Mouse (Mus musculus) stomach, embryonic 14.5 days (tissue): ENCODE data around the gene Vps45. TPM values are rescaled to one million over a fixed set of nuclear protein-coding genes. Genes with fewer than 3 reads are reported as not detected.

ENCODE experiments used
- ATAC-seq: fragments of 200-750 bp; cut with Nextera tagmentation; 2 replicates; pipeline ENCODE4 v1.8.0; 2017; ENCODE audit warnings: low read depth, moderate TSS enrichment; ENCODE audit not compliant: insufficient number of reproducible peaks, insufficient read depth, low FRiP score
- H3K27ac ChIP-seq: fragments of 300-500 bp; sonication (generic); 2 replicates; pipeline ENCODE4 v1.5.1; 2014; ENCODE audit warnings: mild to moderate bottlenecking, low read length, moderate library complexity, mixed read lengths
- H3K27me3 ChIP-seq: fragments of 300-500 bp; sonication (generic); 2 replicates; pipeline ENCODE4 v1.6.1; 2014; ENCODE audit warnings: low read length, control low read depth, mixed read lengths; ENCODE audit not compliant: control insufficient read depth, insufficient read depth
- H3K36me3 ChIP-seq: fragments of 300-500 bp; sonication (generic); 2 replicates; pipeline ENCODE4 v1.6.1; 2014; ENCODE audit warnings: mild to moderate bottlenecking, control low read depth, low read length, moderate library complexity, mixed read lengths; ENCODE audit not compliant: control insufficient read depth, insufficient read depth
- H3K4me1 ChIP-seq: fragments of 300-500 bp; sonication (generic); 2 replicates; pipeline ENCODE4 v1.6.1; 2014; ENCODE audit warnings: low read length, control low read depth, mixed read lengths; ENCODE audit not compliant: control insufficient read depth, insufficient read depth
- H3K4me2 ChIP-seq: fragments of 300-500 bp; sonication (generic); replicated peaks from 2 replicates; pipeline ENCODE4 v1.6.1; 2014; ENCODE audit warnings: low read depth, low read length, control low read depth
- H3K4me3 ChIP-seq: fragments of 300-500 bp; sonication (generic); 2 replicates; pipeline ENCODE4 v1.5.1; 2014; ENCODE audit warnings: low read depth, low read length, control low read depth
- H3K9ac ChIP-seq: fragments of 300-500 bp; sonication (generic); replicated peaks from 2 replicates; pipeline ENCODE4 v1.6.1; 2014; ENCODE audit warnings: low read depth, mild to moderate bottlenecking, control low read depth, low read length, moderate library complexity, mixed read lengths
- H3K9me3 ChIP-seq: fragments of 300-500 bp; sonication (generic); 2 replicates; pipeline ENCODE4 v1.6.1; 2016; ENCODE audit warnings: low read depth, low read length, control low read depth; ENCODE audit not compliant: control insufficient read depth
- WGBS: fragments of 180-500 bp; shearing (Covaris S2); extraction: QIAGEN DNeasy Blood & Tissue Kit; methylation state at CpG from one replicate; pipeline ENCODE4 v1.1.7; 2014; 5-methylcytosine and 5-hydroxymethylcytosine counted together
- polyA plus RNA-seq: library from polyadenylated mRNA; unstranded; fragments of >200 nt; fragmentation: Nextera tagmentation; extraction: Ambion mirVana; gene quantifications from 2 replicates; pipeline ENCODE4 v1.2.1, GENCODE M21; 2014

The Vps45 gene
- polyA plus RNA-seq, 1 experiment from 2014 or later: 22.5 TPM

DNA sequence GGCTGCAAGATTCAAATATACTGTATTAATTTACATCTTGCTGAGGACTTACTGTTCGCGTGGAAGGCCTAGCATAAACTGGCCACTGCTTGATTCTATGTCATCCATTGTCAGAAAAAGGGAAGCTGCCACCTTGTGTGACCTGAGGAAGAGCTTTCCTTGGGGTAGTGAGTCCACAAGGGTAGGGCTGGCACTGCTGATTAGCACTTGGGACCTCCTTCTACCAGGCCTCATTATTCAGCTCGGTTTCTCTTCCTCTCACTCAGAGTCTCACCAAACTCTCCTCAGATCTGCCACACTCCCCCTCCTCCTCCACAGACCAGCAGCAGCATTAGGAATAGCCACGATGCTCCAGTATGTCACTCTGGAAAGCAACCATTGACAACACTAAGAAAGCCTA is 39.9 kb upstream of the Vps45 start:
- 63% methylated on average over 4 of the region's 4 CpGs for WGBS
- H3K9me3 ChIP-seq: no peaks in the 10 kb centered on the region
- H3K27me3 ChIP-seq: no peaks in the 10 kb centered on the region
- no peaks in the 10 kb centered on the region for H3K36me3 ChIP-seq
- H3K4me1 ChIP-seq: peaks cover 5% of the 10 kb centered on the region; the same call in 1 of the 2 replicates
- ATAC-seq: no peak
- H3K4me2 ChIP-seq: no peak overlapping the region
- H3K27ac ChIP-seq: no peak overlapping the region
- no peak overlapping the region for H3K9ac ChIP-seq
- H3K4me3 ChIP-seq: no peak overlapping the region

DNA sequence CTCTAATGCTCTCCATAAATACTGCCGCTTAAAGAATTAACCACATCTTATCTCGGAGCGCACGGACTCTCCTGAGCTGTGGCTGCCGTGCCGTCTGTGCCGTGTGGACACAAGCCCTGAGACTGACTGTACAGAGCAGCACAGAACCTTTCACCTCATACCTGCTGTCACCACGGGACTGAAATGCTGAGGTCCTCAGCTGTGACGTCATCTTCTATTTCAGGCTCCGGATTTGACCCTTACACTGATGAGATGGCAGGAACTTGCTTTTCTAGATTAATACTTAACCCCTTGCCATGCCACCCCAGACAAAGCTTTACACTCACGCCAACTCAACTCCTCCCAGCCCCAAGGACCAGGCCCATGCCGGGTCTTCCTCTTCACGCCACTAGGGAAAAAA is 35.9 kb upstream of the Vps45 start:
- ATAC-seq: peak; percentile 87
- Histone ChIP-seq H3K4me2 (no peak overlapping the region), H3K9me3 (no peaks in the 10 kb centered on the region), H3K36me3 (no peaks in the 10 kb centered on the region), H3K4me3 (no peak overlapping the region), H3K9ac (no peak overlapping the region), H3K27ac (no peak overlapping the region), H3K27me3 (no peaks in the 10 kb centered on the region), H3K4me1 (no peaks in the 10 kb centered on the region)
- 69% methylated on average over 13 of the region's 13 CpGs for WGBS

DNA sequence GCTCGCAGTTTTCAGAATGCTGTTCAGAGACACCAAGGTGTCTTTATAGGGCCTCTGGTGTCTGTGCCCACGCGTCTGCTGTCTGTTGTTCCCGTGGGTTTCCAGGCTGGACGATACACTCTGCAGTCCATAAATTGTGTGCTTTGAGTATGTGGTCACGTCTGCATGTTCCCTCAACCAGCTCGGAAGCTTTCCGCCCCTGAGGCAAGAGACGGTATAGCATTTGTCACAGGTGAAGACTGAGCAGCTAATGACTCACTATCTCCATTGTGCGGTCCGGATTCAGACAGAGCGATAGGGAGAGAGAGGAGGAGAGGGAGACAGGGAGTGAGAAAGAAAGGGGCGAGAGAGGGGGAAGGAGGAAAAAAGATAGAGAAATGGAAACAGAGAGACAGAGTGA is 35.2 kb upstream of the Vps45 start:
- no peaks in the 10 kb centered on the region for H3K9me3 ChIP-seq
- H3K9ac ChIP-seq: no peak overlapping the region
- H3K4me2 ChIP-seq: no peak overlapping the region
- H3K27ac ChIP-seq: no peak overlapping the region
- H3K4me3 ChIP-seq: no peak overlapping the region
- H3K4me1 ChIP-seq: no peaks in the 10 kb centered on the region
- H3K27me3 ChIP-seq: no peaks in the 10 kb centered on the region
- no peaks in the 10 kb centered on the region for H3K36me3 ChIP-seq
- 58% methylated on average over 13 of the region's 13 CpGs for WGBS
- no peak for ATAC-seq

DNA sequence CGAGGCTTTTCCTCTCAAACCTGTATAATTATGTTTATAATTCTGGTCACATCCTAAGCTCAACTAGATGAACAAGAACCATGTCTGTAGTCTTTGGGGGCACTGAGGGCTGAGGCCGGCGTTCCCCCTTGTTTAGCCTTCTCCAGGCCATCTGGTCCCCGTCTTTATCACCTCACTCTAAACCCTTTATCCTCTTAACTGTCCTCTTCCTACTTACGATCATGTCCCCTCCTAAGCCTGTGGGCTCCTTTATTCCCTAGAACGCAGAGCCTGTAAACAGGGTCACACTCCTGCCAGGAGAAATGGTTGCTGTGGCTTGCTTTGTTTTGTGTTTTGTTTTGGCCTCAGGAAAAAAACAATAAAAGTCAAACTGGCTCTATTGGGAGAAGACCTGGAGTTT is 33.7 kb upstream of the Vps45 start:
- Histone ChIP-seq H3K4me1 (no peaks in the 10 kb centered on the region), H3K4me2 (no peak overlapping the region), H3K27me3 (no peaks in the 10 kb centered on the region), H3K9ac (no peak overlapping the region), H3K36me3 (no peaks in the 10 kb centered on the region), H3K9me3 (no peaks in the 10 kb centered on the region), H3K4me3 (no peak overlapping the region), H3K27ac (no peak overlapping the region)
- ATAC-seq: no peak
- 67% methylated on average over 6 of the region's 6 CpGs for WGBS

DNA sequence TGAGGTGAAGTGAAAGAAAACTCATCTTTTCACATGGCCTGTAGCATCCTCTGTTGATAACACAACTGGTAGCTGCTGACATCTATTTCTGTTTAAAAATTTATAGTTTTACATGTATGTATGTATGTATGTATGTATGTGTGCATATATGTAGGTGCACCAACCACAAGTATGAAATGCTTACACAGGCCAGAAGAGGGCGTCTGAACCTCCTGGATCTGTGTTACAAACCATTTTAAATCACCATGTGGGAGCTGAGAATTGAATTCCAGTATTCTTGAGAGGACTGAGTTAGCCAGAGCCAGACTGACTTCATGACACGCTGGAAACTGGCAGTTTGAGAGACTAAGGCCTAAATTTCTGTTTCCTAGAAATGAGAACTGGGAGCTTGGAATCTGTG is 32.9 kb upstream of the Vps45 start:
- no peak for ATAC-seq
- no peak overlapping the region for H3K27ac ChIP-seq
- no peak overlapping the region for H3K4me2 ChIP-seq
- no peak overlapping the region for H3K4me3 ChIP-seq
- H3K9ac ChIP-seq: no peak overlapping the region
- 77% methylated on average over 2 of the region's 2 CpGs for WGBS
- no peaks in the 10 kb centered on the region for H3K9me3 ChIP-seq
- H3K36me3 ChIP-seq: no peaks in the 10 kb centered on the region
- no peaks in the 10 kb centered on the region for H3K27me3 ChIP-seq
- no peaks in the 10 kb centered on the region for H3K4me1 ChIP-seq

DNA sequence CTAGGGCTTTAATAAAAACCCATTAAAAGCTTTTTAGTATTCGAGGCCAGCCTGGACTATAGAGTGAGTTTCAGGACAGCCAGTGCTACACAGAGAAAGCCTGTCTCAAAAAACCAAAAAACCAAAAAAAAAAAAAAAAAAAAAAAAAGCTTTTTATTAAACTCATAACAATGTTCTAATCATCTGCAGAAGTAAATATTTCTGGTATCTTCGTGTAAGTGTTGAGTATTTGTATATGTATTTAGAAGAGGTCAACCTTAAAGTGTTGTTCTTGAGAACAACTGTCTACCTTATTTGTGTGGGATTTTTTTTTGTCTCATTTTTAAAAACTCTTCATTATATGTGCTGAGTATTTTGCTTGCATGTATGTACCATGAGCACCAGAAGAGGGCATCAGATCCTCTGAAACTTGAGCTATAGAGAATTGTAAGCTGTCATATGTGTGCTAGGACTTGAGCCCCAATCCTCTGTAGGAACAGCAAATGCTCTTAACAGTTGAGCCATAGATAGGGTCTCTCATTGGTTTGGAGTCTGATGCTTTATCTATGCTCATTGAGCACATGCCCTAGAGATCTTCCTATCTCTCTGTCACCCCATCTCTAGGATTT is 31.7 kb upstream of the Vps45 start:
- no peak for ATAC-seq
- no peaks in the 10 kb centered on the region for H3K27me3 ChIP-seq
- no peak overlapping the region for H3K27ac ChIP-seq
- no peaks in the 10 kb centered on the region for H3K36me3 ChIP-seq
- no peak overlapping the region for H3K4me2 ChIP-seq
- no peak overlapping the region for H3K4me3 ChIP-seq
- no peak overlapping the region for H3K9ac ChIP-seq
- 56% methylated on average over 2 of the region's 2 CpGs for WGBS
- no peaks in the 10 kb centered on the region for H3K9me3 ChIP-seq
- no peaks in the 10 kb centered on the region for H3K4me1 ChIP-seq

DNA sequence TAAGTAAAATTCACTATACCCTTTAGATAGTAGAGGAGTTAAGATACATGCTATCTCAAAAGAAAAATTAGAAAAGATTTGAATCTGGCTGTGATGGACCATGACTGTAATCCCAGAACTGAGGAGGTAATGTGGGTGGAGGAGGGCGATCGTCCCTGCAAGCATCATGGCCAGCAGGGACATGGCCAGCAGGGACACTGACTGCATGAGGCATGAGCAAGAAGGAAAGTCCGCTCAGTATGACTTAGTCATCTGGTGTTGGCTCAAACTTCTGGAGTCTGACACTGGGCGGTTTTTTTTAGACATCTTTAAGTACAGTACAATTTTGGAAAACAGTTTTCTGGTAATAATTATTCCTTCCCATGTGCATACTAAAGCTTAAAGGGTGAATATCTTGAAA is 29.5 kb upstream of the Vps45 start:
- Histone ChIP-seq H3K27me3 (no peaks in the 10 kb centered on the region), H3K9ac (no peak overlapping the region), H3K4me2 (no peak overlapping the region), H3K36me3 (no peaks in the 10 kb centered on the region), H3K27ac (no peak overlapping the region), H3K9me3 (no peaks in the 10 kb centered on the region), H3K4me3 (no peak overlapping the region), H3K4me1 (no peaks in the 10 kb centered on the region)
- ATAC-seq: no peak
- WGBS: 87% methylated on average over 4 of the region's 4 CpGs

DNA sequence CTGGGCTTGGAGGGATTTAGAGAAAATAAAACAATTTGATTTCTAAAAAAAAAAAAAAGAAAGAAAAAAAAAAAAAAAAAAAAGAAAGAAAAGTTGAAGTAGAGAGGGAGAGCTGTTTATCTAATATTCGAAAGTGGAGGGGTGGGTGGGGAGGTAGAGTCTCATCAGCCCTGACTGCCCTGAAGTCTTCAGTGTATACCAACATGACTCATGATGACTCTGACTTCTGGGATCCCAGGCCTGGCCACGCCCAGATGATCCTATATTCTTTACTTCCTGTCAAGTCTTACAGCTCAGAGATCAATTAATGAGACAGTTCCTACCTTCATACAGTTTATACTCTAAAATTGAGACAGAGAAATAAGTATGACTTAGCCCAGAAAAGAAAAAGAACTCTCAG is 29.0 kb upstream of the Vps45 start:
- Histone ChIP-seq H3K27ac (no peak overlapping the region), H3K9me3 (no peaks in the 10 kb centered on the region), H3K9ac (no peak overlapping the region), H3K4me1 (no peaks in the 10 kb centered on the region), H3K4me2 (no peak overlapping the region), H3K36me3 (no peaks in the 10 kb centered on the region), H3K27me3 (no peaks in the 10 kb centered on the region), H3K4me3 (no peak overlapping the region)
- 60% methylated on average over 2 of the region's 2 CpGs for WGBS
- ATAC-seq: no peak

DNA sequence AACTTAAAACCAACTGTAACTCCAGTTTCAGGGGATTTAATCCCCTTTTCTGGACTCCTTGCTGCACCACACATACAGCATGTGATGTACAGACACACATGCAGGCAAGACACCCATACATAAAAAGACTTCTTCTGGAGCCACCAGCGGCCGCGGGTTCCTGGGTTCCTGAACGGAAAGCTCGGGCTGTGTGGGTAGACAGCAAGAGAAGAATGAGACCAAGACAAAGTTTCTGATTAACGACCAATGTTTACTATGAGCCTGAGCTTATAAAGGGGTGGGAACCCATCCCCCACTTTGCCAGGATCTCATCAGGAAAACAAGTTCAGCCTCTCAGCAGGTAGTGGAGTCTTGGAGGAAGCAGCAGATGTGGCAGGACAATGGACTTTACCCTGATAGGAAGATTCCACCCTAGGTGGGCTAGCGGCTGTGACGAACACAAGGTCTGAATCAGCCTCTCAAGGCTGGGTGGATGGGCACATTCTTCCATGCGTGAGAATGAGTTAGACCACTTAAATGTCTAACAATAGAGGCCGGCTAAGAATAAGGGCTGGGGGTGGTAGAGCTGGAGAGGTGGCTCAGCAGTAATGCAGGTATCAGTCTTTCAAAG is 26.0 kb upstream of the Vps45 start:
- Histone ChIP-seq H3K9ac (no peak overlapping the region), H3K4me2 (no peak overlapping the region), H3K27me3 (no peaks in the 10 kb centered on the region), H3K9me3 (no peaks in the 10 kb centered on the region), H3K27ac (no peak overlapping the region), H3K4me3 (no peak overlapping the region), H3K4me1 (no peaks in the 10 kb centered on the region), H3K36me3 (no peaks in the 10 kb centered on the region)
- ATAC-seq: no peak
- 76% methylated on average over 10 of the region's 10 CpGs for WGBS
